Mouse (Mus musculus) MEL (cell line): ENCODE measurements around the gene Bfsp2. TPM values are rescaled to one million over a fixed set of nuclear protein-coding genes. Genes with fewer than 3 reads are reported as not detected.

Experiments used
- DNase-seq: peaks from one replicate; pipeline ENCODE4 v3.0.0; 2011; ENCODE audit warnings: low read depth, low spot score
- H3K27ac ChIP-seq: 2 replicates; pipeline ENCODE4 v1.5.1; 2012; ENCODE audit warnings: low read depth, mild to moderate bottlenecking, control low read depth, low read length, moderate library complexity; ENCODE audit not compliant: control insufficient read depth
- H3K27me3 ChIP-seq, 2 experiments: fragments of 150-350 bp in 1 of 2; sonication (generic) in 1 of 2; 2 replicates each; pipeline ENCODE4 v1.6.1; 2012; ENCODE audit warnings: low read length in 2 of 2, mild to moderate bottlenecking in 2 of 2, improper control_type of control experiment in 1 of 2, moderate library complexity in 1 of 2; ENCODE audit not compliant: insufficient read depth in 2 of 2, control insufficient read depth in 1 of 2
- H3K36me3 ChIP-seq, 2 experiments: 2 replicates each; pipeline ENCODE4 v1.6.1; 2012 to 2014; ENCODE audit warnings: low read length in 2 of 2, improper control_type of control experiment in 1 of 2, inconsistent platforms in 1 of 2, mild to moderate bottlenecking in 1 of 2; ENCODE audit not compliant: insufficient read depth in 2 of 2, control insufficient read depth in 1 of 2
- H3K4me1 ChIP-seq, 2 experiments: fragments of 150-350 bp in 1 of 2; sonication (generic) in 1 of 2; 2 replicates each; pipeline ENCODE4 v1.6.1; 2012; ENCODE audit warnings: low read length in 2 of 2, improper control_type of control experiment in 1 of 2, mild to moderate bottlenecking in 1 of 2; ENCODE audit not compliant: insufficient read depth in 2 of 2, control insufficient read depth in 1 of 2
- H3K4me3 ChIP-seq, 2 experiments: fragments of 150-350 bp in 1 of 2; sonication (generic) in 1 of 2; 2 replicates each; pipeline ENCODE4 v1.5.1; 2012; ENCODE audit warnings: low read depth in 2 of 2, low read length in 2 of 2, mild to moderate bottlenecking in 2 of 2, moderate library complexity in 2 of 2, control low read depth in 1 of 2, improper control_type of control experiment in 1 of 2; ENCODE audit not compliant: control insufficient read depth in 1 of 2, insufficient read depth in 1 of 2
- H3K79me2 ChIP-seq: 2 replicates; pipeline ENCODE4 v1.6.1; 2012; ENCODE audit warnings: mild to moderate bottlenecking, low read length, moderate library complexity; ENCODE audit not compliant: control insufficient read depth, poor library complexity, insufficient read depth
- H3K9ac ChIP-seq: 2 replicates; pipeline ENCODE4 v1.6.1; 2012; ENCODE audit warnings: low read depth, mild to moderate bottlenecking, control low read depth, low read length, moderate library complexity; ENCODE audit not compliant: control insufficient read depth, poor library complexity, severe bottlenecking
- H3K9me3 ChIP-seq: fragments of 150-350 bp; sonication (generic); replicated peaks from 2 replicates; pipeline ENCODE4 v1.6.1; 2012; ENCODE audit warnings: mild to moderate bottlenecking, low read length, improper control_type of control experiment, moderate library complexity; ENCODE audit not compliant: insufficient read depth
- MYB ChIP-seq: IDR thresholded peaks from 2 replicates; pipeline ENCODE4 v1.6.1; 2011; ENCODE audit warnings: mild to moderate bottlenecking, low read depth, low read length, improper control_type of control experiment
- POLR2AphosphoS5 ChIP-seq: IDR thresholded peaks from 2 replicates; pipeline ENCODE4 v1.6.1; 2012; ENCODE audit warnings: low read depth, borderline replicate concordance, mild to moderate bottlenecking, inconsistent platforms, low read length, moderate library complexity, mixed read lengths
- RCOR1 ChIP-seq: IDR thresholded peaks from 2 replicates; pipeline ENCODE4 v1.6.1; 2012; ENCODE audit warnings: low read depth, mild to moderate bottlenecking, inconsistent platforms, low read length, improper control_type of control experiment
- TAL1 ChIP-seq: IDR thresholded peaks from 2 replicates; pipeline ENCODE4 v1.6.1; 2012; ENCODE audit warnings: mild to moderate bottlenecking, inconsistent platforms, low read length, moderate library complexity, mixed read lengths
- polyA plus RNA-seq, 2 experiments: library from polyadenylated mRNA; stranded (reverse) in 1 of 2; unstranded in 1 of 2; fragments of >175 nt in 1 of 2; fragments of >200 nt in 1 of 2; gene quantifications; 2 replicates each; pipeline versions ENCODE4 v1.2.1 to v1.2.4; 2012; ENCODE audit warnings: low replicate concordance in 2 of 2, low read depth in 1 of 2; ENCODE audit not compliant: insufficient read length in 2 of 2, insufficient read depth in 1 of 2, missing spikeins in 1 of 2
- total RNA-seq: library from RNA; depleted of rRNA; stranded (reverse); fragments of 300-350 nt; gene quantifications from 2 replicates; pipeline ENCODE4 v1.2.3, GENCODE M21; 2012; rRNA removed

Bfsp2 gene
- total and polyA plus RNA-seq, 3 experiments, result 0.27 to 2.4 TPM; not detected in 1

GRCm38 (mm10) chr9:103376346-103377320 is 103.6 kb downstream of the Bfsp2 start:
- Histone ChIP-seq H3K36me3 (no peaks in the 10 kb centered on the region), H3K9ac (no peak overlapping the region), H3K27me3 (no peaks in the 10 kb centered on the region), H3K79me2 (no peaks in the 10 kb centered on the region), H3K4me1 (no peaks in the 10 kb centered on the region), H3K27ac (no peak overlapping the region), H3K9me3 (no peaks in the 10 kb centered on the region), H3K4me3 (no peak overlapping the region)
- no peak for DNase-seq
- TF ChIP-seq TAL1 (no peak), RCOR1 (no peak), POLR2AphosphoS5 (no peak), MYB (no peak)

Other genes starting within 250 kb of the Bfsp2 start
- not detected in 2 replicates for gene Trf, start 250.0 kb downstream of the Bfsp2 start, total RNA-seq
- gene Trf, start 250.0 kb downstream of the Bfsp2 start, polyA plus RNA-seq, result not detected
- 0.07 and 0.62 TPM in 2 replicates for gene 1300017J02Rik, start 175.3 kb downstream of the Bfsp2 start, total RNA-seq
- gene 1300017J02Rik, start 175.3 kb downstream of the Bfsp2 start, polyA plus RNA-seq, result 1 to 10 TPM in 1 of 2 experiments, not detected in 1; 2.6 TPM
- gene Topbp1, start 175.2 kb downstream of the Bfsp2 start, total RNA-seq, result 120 and 127 TPM in 2 replicates
- 100 to 1,000 TPM; 216 to 756 TPM for gene Topbp1, start 175.2 kb downstream of the Bfsp2 start, polyA plus RNA-seq
- 241 and 258 TPM in 2 replicates for gene Cdv3, start 114.6 kb downstream of the Bfsp2 start, total RNA-seq
- gene Cdv3, start 114.6 kb downstream of the Bfsp2 start, polyA plus RNA-seq, result 100 to 1,000 TPM; 115 to 232 TPM